In the genomic region with DNA sequence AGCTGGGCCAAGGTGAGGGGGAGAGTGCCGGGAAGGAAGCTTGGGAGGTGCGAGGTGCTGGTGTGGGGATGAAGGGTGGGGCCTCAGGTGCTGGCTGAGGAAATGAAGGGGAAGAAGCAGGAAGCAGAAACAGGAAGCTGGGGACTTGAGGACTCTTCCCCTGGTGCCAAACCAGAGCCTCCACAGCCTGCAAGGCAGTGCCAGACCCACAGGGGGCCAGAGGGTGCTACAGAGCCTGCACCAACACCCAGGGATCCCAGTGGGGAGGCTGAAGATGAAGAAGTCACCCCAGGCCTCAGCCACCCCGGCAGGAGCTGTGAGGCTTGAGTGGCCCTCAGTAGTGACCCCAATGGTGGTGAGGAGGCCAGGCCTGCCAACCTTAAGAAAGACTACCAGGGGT, we compare ENCODE assay signal across 19 mouse cellular contexts. TPM values are rescaled to one million over a fixed set of nuclear protein-coding genes. Genes with fewer than 3 reads are reported as not detected.
DNase-seq lines count a peak whose midpoint lies in the region; ATAC-seq and TF ChIP-seq lines count a peak whose summit lies in the region.
"Had no signal": no experiment of that assay in that cellular context is flagged by ENCODE, and none has a peak within 500 bp of the region (broad histone marks: within the 10 kb centered on the region; RNA-seq: fewer than 3 reads in every experiment).

No protein-coding gene starts in this region.

- no peak for ATAC-seq in heart, embryonic 12.5 days (ENCODE audit: insufficient number of reproducible peaks, low FRiP score)
- no peak for ATAC-seq in lung, postnatal 0 days
- ATAC-seq in hematopoietic stem cell, adult 5-6 weeks (replicated peaks in 1 of 2; ENCODE audit: insufficient read depth in 1 of 2, low FRiP score in 2 of 2, low TSS enrichment in 1 of 2, low read depth in 1 of 2, poor library complexity in 2 of 2, severe bottlenecking in 2 of 2), result peak; percentile 52 to 88

- H3K4me3 ChIP-seq in heart, adult 2 months, result no peak overlapping the region
- H3K4me3 ChIP-seq in heart, embryonic 12.5 days, result no peak overlapping the region
- no peak overlapping the region for H3K4me3 ChIP-seq in lung, postnatal 0 days (ENCODE audit: low read depth, low read length)
- H3K4me3 ChIP-seq in lung, adult 2 months (replicated peaks; ENCODE audit: extremely low read depth, low read depth, low read length), result no peak overlapping the region
- no peak overlapping the region for H3K4me3 ChIP-seq in left cerebral cortex, adult 2 months
- H3K4me3 ChIP-seq: forebrain, embryonic 12.5 days; heart, embryonic 10.5 days; liver, embryonic 15.5 days had no signal

- no peak overlapping the region for H3K27ac ChIP-seq in heart, adult 2 months
- no peak overlapping the region for H3K27ac ChIP-seq in heart, embryonic 12.5 days (ENCODE audit: poor library complexity, severe bottlenecking)
- no peak overlapping the region for H3K27ac ChIP-seq in lung, postnatal 0 days (ENCODE audit: low read length)
- no peak overlapping the region for H3K27ac ChIP-seq in left cerebral cortex, adult 2 months
- H3K27ac ChIP-seq: forebrain, embryonic 12.5 days; heart, embryonic 10.5 days; liver, embryonic 15.5 days had no signal

- intact Hi-C loops in heart, adult 2 months (cut with DNase I), result loop anchor here (5.0 kb wide), 1 partner anchor 39 kb away; a partner anchor contains a TSS
- intact Hi-C loops in left cerebral cortex, adult 2 months (cut with DNase I), result loop anchor here (10.0 kb wide), 2 partner anchors 223 to 453 kb away; no protein-coding TSS in a partner anchor

- peaks cover 2% of the 10 kb centered on the region; the same call in 1 of the 2 replicates for H3K36me3 ChIP-seq in heart, adult 2 months (ENCODE audit: control insufficient read depth, insufficient read depth, low read length)
- H3K36me3 ChIP-seq in heart, embryonic 12.5 days, result no peaks in the 10 kb centered on the region
- no peaks in the 10 kb centered on the region for H3K36me3 ChIP-seq in lung, postnatal 0 days (ENCODE audit: insufficient read depth, low read length)
- H3K36me3 ChIP-seq: forebrain, embryonic 12.5 days; heart, embryonic 10.5 days; liver, embryonic 15.5 days had no signal

- no peak overlapping the region for H3K4me2 ChIP-seq in heart, embryonic 12.5 days
- no peak overlapping the region for H3K4me2 ChIP-seq in lung, postnatal 0 days (replicated peaks; ENCODE audit: low read depth, low read length)
- H3K4me2 ChIP-seq: forebrain, embryonic 12.5 days; liver, embryonic 15.5 days had no signal

- H3K27me3 ChIP-seq in heart, adult 2 months (ENCODE audit: control insufficient read depth, insufficient read depth, low read length), result no peaks in the 10 kb centered on the region
- H3K27me3 ChIP-seq in heart, embryonic 12.5 days (replicated peaks), result no peaks in the 10 kb centered on the region
- H3K27me3 ChIP-seq in lung, postnatal 0 days (replicated peaks; ENCODE audit: insufficient read depth, low read length), result no peaks in the 10 kb centered on the region
- H3K27me3 ChIP-seq: forebrain, embryonic 12.5 days had no signal

- no peaks in the 10 kb centered on the region for H3K79me2 ChIP-seq in heart, adult 2 months (replicated peaks; ENCODE audit: control insufficient read depth, insufficient read depth, low read length)

- no peak overlapping the region for H3K9ac ChIP-seq in heart, adult 2 months (ENCODE audit: low read depth, low read length)
- H3K9ac ChIP-seq in heart, embryonic 12.5 days, result no peak overlapping the region
- no peak overlapping the region for H3K9ac ChIP-seq in lung, postnatal 0 days (replicated peaks; ENCODE audit: low read depth)
- H3K9ac ChIP-seq: forebrain, embryonic 12.5 days; liver, embryonic 15.5 days had no signal

- peaks cover 5% of the 10 kb centered on the region; the same call in 1 of the 2 replicates for H3K4me1 ChIP-seq in heart, adult 2 months (ENCODE audit: control insufficient read depth, insufficient read depth, low read length)
- H3K4me1 ChIP-seq in heart, embryonic 12.5 days (replicated peaks), result peaks cover 22% of the 10 kb centered on the region
- H3K4me1 ChIP-seq in lung, postnatal 0 days (ENCODE audit: insufficient read depth, low read depth, low read length), result no peaks in the 10 kb centered on the region
- H3K4me1 ChIP-seq in lung, adult 2 months (ENCODE audit: control insufficient read depth, insufficient read depth, low read length), result no peaks in the 10 kb centered on the region
- H3K4me1 ChIP-seq: liver, embryonic 15.5 days had no signal

- TF ChIP-seq EP300 in heart, adult 2 months (IDR thresholded peaks at IDR 0.05; ENCODE audit: insufficient read depth, low read depth, low read length), result no peak
- no peak for TF ChIP-seq EP300 in lung, postnatal 0 days (IDR thresholded peaks at IDR 0.05)

- no peak for DNase-seq in heart, adult 2 months
- no peak for DNase-seq in lung, postnatal 0 days (ENCODE audit: low spot score)
- no peak for DNase-seq in lung, adult 2 months
- DNase-seq in thymus, postnatal 14 days, result peak; percentile 31
- DNase-seq in left cerebral cortex, adult 2 months (ENCODE audit: extremely low spot score in 1 of 2, low spot score in 2 of 2), result no peak
- DNase-seq in layer of hippocampus, adult 11-12 months (ENCODE audit: low spot score), result no peak
- DNase-seq: adrenal gland, postnatal 25 days; cerebellum, adult 9-10 months; gastrocnemius, postnatal 25 days; heart, postnatal 36 days; kidney, adult 9 months; kidney, postnatal 36 days; right cerebral cortex, adult 18-20 months had no signal

- 0 out of 2 replicates have a peak, but pooled peaks have one; percentile 6 for TF ChIP-seq CTCF in heart, adult 2 months (IDR thresholded peaks at IDR 0.05)
- TF ChIP-seq CTCF in lung, postnatal 0 days (IDR thresholded peaks at IDR 0.05), result peak; percentile 32; the same call in 1 of the 2 replicates
- TF ChIP-seq CTCF in lung, adult 2 months (IDR thresholded peaks at IDR 0.05; ENCODE audit: insufficient read depth, low read length), result no peak
- no peak for TF ChIP-seq CTCF in left cerebral cortex, adult 2 months (IDR thresholded peaks at IDR 0.05)

- H3K9me3 ChIP-seq in heart, embryonic 12.5 days (replicated peaks), result no peaks in the 10 kb centered on the region
- no peaks in the 10 kb centered on the region for H3K9me3 ChIP-seq in lung, postnatal 0 days (ENCODE audit: low read length)
- H3K9me3 ChIP-seq: forebrain, embryonic 12.5 days; heart, embryonic 10.5 days; liver, embryonic 15.5 days had no signal

- 50% methylated on average over 3 of the region's 3 CpGs for WGBS in heart, adult 2 months
- 57% methylated on average over 3 of the region's 3 CpGs for WGBS in heart, embryonic 12.5 days
- 60% methylated on average over 3 of the region's 3 CpGs for WGBS in lung, postnatal 0 days
- 60% methylated on average over 3 of the region's 3 CpGs for WGBS in lung, adult 2 months

- TF ChIP-seq POLR2A in heart, adult 2 months (IDR thresholded peaks at IDR 0.05; ENCODE audit: insufficient read depth, low read depth, low read length), result no peak
- no peak for TF ChIP-seq POLR2A in lung, adult 2 months (IDR thresholded peaks at IDR 0.05; ENCODE audit: borderline replicate concordance, extremely low read depth, low read depth, low read length)

RNA-seq across cellular contexts. Expression of a gene that starts 21.9 kb away (rescaled TPM):
- total RNA-seq in heart, adult 2 months (2021), result 1 to 10 TPM; 2.0 to 2.3 TPM
- 1.4 and 1.9 TPM in 2 replicates for polyA plus RNA-seq in heart, adult 2 months (2012; rRNA removed)
- polyA plus RNA-seq in heart, embryonic 12.5 days (2016; fragmentation: Nextera tagmentation; extraction: Ambion mirVana), result 0.88 and 1.3 TPM in 2 replicates
- 11.0 and 19.1 TPM in 2 replicates for polyA plus RNA-seq in lung, postnatal 0 days (2015; fragmentation: Nextera tagmentation; extraction: Ambion mirVana)
- polyA plus RNA-seq in lung, adult 2 months (2012; rRNA removed), result 21.3 and 23.1 TPM in 2 replicates
- not detected in 2 replicates for total RNA-seq in hematopoietic stem cell, adult 5-6 weeks (2017)
- total RNA-seq in left cerebral cortex, adult 2 months (2021), result not detected
- total RNA-seq: layer of hippocampus, postnatal 25 days had no signal

RNA-seq across cellular contexts. Expression of a gene that starts 40.3 kb away (rescaled TPM):
- total RNA-seq in heart, adult 2 months (2021), result 1 to 10 TPM; 2.0 to 2.1 TPM
- 2.3 and 2.4 TPM in 2 replicates for polyA plus RNA-seq in heart, adult 2 months (2012; rRNA removed)
- 1.2 TPM in 2 replicates for polyA plus RNA-seq in heart, embryonic 12.5 days (2016; fragmentation: Nextera tagmentation; extraction: Ambion mirVana)
- 1.1 and 1.4 TPM in 2 replicates for polyA plus RNA-seq in lung, postnatal 0 days (2015; fragmentation: Nextera tagmentation; extraction: Ambion mirVana)
- 3.4 and 4.5 TPM in 2 replicates for polyA plus RNA-seq in lung, adult 2 months (2012; rRNA removed)
- not detected in 2 replicates for total RNA-seq in hematopoietic stem cell, adult 5-6 weeks (2017)
- 100 to 1,000 TPM; 156 to 160 TPM for total RNA-seq in left cerebral cortex, adult 2 months (2021)

Comparison
In these comparisons a context has a peak if more than half of its experiments do, and no peak if none do; other contexts are left out.
1. CTCF ChIP-seq: peak in heart, adult 2 months (single experiment) and lung, postnatal 0 days (single experiment); none in lung, adult 2 months (single experiment) and left cerebral cortex, adult 2 months (single experiment).
2. ATAC-seq: peak in hematopoietic stem cell, adult 5-6 weeks (2 of 2); none in heart, embryonic 12.5 days (single experiment) and lung, postnatal 0 days (single experiment).